Mouse (Mus musculus) layer of hippocampus, adult 9-10 months (tissue): ENCODE measurements at regions not wholly inside any gene's neighbourhood (a gene's known extent, or its start where the extent isn't known, plus 50 kb on each side); places are given as distances from the start of the nearest gene placed in this dataset.

Source experiments
- DNase-seq: peaks from one replicate; pipeline ENCODE4 v3.0.0; 2022; ENCODE audit warnings: low spot score

DNA sequence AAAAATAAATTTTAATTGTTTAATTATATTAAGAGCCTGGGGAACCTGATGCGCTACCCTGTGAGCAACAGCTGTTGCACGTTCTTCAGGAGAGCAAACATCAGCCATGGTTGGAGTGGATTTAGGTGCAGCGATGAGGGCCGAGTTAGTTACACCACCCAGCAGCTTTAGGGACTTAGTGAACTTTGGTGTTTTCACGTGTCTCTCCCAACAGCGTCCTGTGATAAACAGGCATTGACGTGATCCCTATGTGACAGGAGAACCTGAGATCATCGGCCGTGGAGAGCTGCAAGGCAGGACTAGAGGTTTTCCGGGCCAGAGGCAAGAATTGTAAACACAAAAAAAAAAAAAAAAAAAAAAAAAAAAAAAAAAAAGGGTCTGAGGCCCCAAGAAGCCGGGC lies 52.1 kb upstream of the Foxq1 start:
- DNase-seq, result no peak

GRCm38 (mm10) chr13:31504316-31504715 lies 51.6 kb upstream of the Foxq1 start:
- DNase-seq, result no peak

GRCm38 (mm10) chr13:31505386-31505785 lies 50.5 kb upstream of the Foxq1 start:
- no peak for DNase-seq
